Mouse (Mus musculus) liver, adult (tissue): ENCODE results near the gene Fhod1.

ENCODE experiments used
- GATA4 ChIP-seq: IDR thresholded peaks from 2 replicates; pipeline ENCODE4 v1.6.1; 2014; ENCODE audit warnings: mild to moderate bottlenecking, low read length; ENCODE audit not compliant: insufficient replicate concordance

The Fhod1 gene

GRCm38 (mm10) chr8:105339886-105340635 lies 7.7 kb downstream of the Fhod1 start:
- no peak for TF ChIP-seq GATA4

GRCm38 (mm10) chr8:105338992-105339391 lies 8.8 kb downstream of the Fhod1 start:
- TF ChIP-seq GATA4, result 0 out of 2 replicates have a peak, but pooled peaks have one; percentile 32

DNA sequence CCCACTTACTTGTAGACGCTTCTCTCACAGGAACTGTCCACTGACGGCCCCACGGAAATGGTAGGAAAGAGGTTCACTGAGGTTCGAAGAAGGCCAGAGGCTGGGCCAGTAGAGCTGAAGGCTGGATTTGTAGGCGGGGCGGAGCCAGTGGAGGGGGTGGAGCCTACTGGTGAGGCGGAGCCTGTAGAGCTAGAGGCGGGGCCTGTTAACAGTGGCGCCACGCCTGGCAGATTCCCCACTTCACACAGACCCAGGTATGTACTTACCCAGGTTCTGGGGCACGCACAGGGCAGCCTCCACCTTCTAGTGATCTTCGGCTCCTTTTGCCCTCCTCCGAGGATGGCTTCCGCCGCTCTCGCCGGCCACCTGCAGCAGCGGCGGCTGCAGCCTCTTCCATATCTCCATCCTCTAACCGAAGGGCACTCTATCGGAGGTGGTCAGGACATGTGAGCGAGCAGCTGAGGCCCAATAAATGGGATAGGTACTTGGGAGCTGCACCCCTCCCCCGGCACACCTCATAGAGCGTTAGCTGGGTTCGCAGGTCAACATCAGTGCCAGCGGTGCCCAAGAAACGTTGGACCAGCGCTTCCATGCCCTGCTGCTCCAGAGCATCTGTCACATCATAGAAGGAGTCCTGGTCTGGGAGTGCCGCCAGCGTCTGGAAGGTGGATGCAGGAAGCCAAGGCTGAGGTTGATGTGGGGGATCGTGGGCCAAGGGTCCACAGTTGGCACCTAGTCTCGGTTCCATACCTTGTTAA lies 11.2 kb downstream of the Fhod1 start:
- no peak for TF ChIP-seq GATA4

- TF ChIP-seq GATA4, result peak; percentile 91
Observed at GRCm38 (mm10) chr8:105332523-105332922, 15.2 kb downstream of the Fhod1 start.

GRCm38 (mm10) chr8:105331931-105332330 lies 15.8 kb downstream of the Fhod1 start:
- TF ChIP-seq GATA4, result no peak

DNA sequence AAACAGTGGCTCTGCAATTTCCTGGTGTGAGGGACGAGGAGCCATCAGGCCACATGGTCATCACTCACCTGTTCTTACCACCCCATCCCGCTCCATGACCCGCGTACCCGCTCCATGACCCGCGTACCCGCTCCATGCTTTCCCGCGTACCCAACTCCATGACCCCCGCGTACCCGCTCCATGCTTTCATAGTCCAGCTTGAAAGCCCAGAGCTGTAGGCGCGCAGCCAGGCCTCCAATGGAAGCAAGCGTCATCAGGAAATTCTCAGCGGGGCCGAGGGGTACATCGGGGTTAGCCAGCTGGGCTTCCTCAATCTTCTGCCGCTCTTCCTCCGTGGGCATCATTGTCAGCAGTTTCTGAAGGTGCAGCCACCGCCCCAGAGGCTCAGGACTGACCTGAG lies 16.3 kb downstream of the Fhod1 start:
- TF ChIP-seq GATA4, result no peak

- TF ChIP-seq GATA4, result no peak
Observed at GRCm38 (mm10) chr8:105330325-105330724, 17.4 kb downstream of the Fhod1 start.

- no peak for TF ChIP-seq GATA4
Observed at GRCm38 (mm10) chr8:105326968-105327367, 20.8 kb downstream of the Fhod1 start.

- peak; percentile 62; the same call in 1 of the 2 replicates for TF ChIP-seq GATA4
Observed at GRCm38 (mm10) chr8:105326141-105326672, 21.5 kb downstream of the Fhod1 start, which contains the start of the genes Lrrc29 and Tmem208. TSS of gene Lrrc29 (minus strand) at chr8:105326278. TSS of gene Tmem208 (plus strand) at chr8:105326354.

DNA sequence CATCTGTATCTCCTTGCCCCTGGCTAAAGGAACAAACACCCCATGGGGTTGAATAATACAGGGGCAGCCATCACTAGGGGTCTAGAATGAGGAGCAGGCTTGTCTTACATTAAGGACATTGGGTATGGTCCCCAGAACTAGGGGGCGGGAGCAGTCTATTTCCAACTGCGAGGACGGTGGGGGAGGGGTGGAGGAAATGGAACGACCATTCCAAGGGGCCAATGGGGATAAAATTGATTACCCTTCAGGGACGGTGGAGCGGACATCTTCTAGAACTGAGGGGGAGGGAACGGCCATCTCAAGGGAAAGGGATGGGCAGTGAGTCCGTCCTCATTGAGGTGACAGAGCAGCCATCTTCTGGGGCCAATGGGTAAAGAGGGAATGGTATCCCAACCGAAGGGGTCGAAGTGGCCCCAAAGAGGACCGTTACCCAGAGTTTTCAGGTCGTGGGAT lies 22.1 kb downstream of the Fhod1 start:
- no peak for TF ChIP-seq GATA4

- TF ChIP-seq GATA4, result no peak
Observed at GRCm38 (mm10) chr8:105323183-105323582, 24.6 kb downstream of the Fhod1 start.

DNA sequence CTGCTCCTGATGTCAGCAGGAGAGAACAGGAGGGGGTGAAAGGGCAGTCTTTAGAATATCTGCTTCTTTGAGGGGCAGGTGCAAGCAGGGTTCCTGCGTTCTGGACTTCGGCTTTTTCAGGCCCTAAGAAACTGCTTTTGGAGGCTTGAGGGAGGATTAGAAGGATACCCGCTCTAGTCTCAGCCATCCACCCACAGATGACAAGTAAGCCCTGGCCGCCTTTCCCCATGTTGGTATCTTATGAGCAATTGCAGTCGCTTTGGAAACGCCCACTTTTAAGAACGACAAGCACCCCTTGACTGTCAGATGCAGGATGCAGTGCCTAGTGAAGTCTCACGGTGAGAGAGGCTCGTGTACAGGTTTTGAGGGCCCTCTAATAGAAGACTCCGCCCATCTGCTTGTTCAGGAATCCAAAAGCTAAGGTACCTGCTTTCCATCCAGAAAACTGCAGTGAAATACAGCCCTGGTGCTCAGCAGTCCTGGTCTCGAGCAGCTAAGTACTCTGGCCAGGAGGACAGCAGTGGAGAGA lies 29.0 kb downstream of the Fhod1 start:
- TF ChIP-seq GATA4, result no peak

DNA sequence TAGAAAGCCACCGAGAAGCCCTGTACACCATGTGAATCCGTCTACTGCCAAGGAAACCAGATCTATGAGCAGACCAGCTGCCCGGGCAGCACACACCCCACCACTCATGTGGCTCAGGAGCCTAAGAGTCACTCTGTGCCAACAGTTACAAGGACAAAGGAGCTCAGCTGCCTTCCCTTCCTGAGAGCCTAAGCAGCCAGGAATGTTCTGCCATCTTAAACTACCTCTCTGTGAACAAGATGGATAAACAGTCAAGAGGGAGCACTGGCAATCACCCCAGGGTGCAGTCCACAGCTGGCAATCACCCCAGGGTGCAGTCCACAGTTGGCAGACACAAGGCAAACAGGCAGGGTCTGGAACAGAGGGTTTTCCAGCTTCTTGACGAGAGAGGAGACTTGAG lies 29.8 kb downstream of the Fhod1 start:
- no peak for TF ChIP-seq GATA4

GRCm38 (mm10) chr8:105315073-105315769 lies 32.5 kb downstream of the Fhod1 start:
- no peak for TF ChIP-seq GATA4
